Comparison of ENCODE assay signal across 9 mouse cellular contexts in genomic region chr8:84928456-84929306, GRCm38 (mm10). TPM values are rescaled to one million over a fixed set of nuclear protein-coding genes. Genes with fewer than 3 reads are reported as not detected.
DNase-seq lines count a peak whose midpoint lies in the region; ATAC-seq and TF ChIP-seq lines count a peak whose summit lies in the region.
"Had no signal": no experiment of that assay in that cellular context is flagged by ENCODE, and none has a peak within 500 bp of the region (broad histone marks: within the 10 kb centered on the region; RNA-seq: fewer than 3 reads in every experiment).

No protein-coding gene starts in this region.

- ATAC-seq in liver, embryonic 12.5 days: peak; percentile 53; the same call in 1 of the 2 replicates
- ATAC-seq in monocyte, adult 5-6 weeks (replicated peaks; ENCODE audit: insufficient number of reproducible peaks, low FRiP score, low TSS enrichment, poor library complexity, severe bottlenecking): peak; percentile 79

- no peaks in the 10 kb centered on the region for H3K36me3 ChIP-seq in liver, embryonic 12.5 days

- 7% methylated on average over 46 of the region's 52 CpGs for WGBS in liver, embryonic 12.5 days (ENCODE audit: insufficient replicate concordance)

- no peak for TF ChIP-seq POLR2A in cortical plate, adult 2 months (IDR thresholded peaks at IDR 0.05; ENCODE audit: extremely low read depth, insufficient read depth, low read length)

- H3K27ac ChIP-seq in cortical plate, adult 2 months (ENCODE audit: insufficient read depth, low read length): no peak overlapping the region
- H3K27ac ChIP-seq in liver, embryonic 12.5 days: no peak overlapping the region

- no peak overlapping the region for H3K9ac ChIP-seq in liver, embryonic 12.5 days

- TF ChIP-seq CTCF in cortical plate, adult 2 months (IDR thresholded peaks at IDR 0.05; ENCODE audit: extremely low read depth, insufficient read depth, low read length): peak; percentile 70

- peak overlapping the region; percentile 10; the same call in 1 of the 2 replicates for H3K4me3 ChIP-seq in cortical plate, adult 2 months (ENCODE audit: insufficient read depth, low read length)
- H3K4me3 ChIP-seq in liver, embryonic 12.5 days: peak overlapping the region; percentile 10; the same call in 1 of the 2 replicates
- H3K4me3 ChIP-seq: erythroblast, embryonic 14.5 days had no signal

- H3K4me1 ChIP-seq in cortical plate, adult 2 months (ENCODE audit: control insufficient read depth, insufficient read depth, low read length): peaks cover 2% of the 10 kb centered on the region; the same call in 1 of the 2 replicates
- H3K4me1 ChIP-seq in liver, embryonic 12.5 days: peaks cover 8% of the 10 kb centered on the region

- no peaks in the 10 kb centered on the region for H3K9me3 ChIP-seq in liver, embryonic 12.5 days (replicated peaks)

- DNase-seq in 3T3-L1 (ENCODE audit: low read depth, low spot score) (peak; percentile 72), MN1 (ENCODE audit: low spot score) (peak; percentile 84)
- DNase-seq in heart, adult 18-20 months: peak; percentile 55 to 79
- peak; percentile 48 for DNase-seq in kidney, adult 11 months
- peak; percentile 33 to 59 for DNase-seq in thymus, postnatal 10 days (ENCODE audit: low spot score in 2 of 2)

- peak overlapping the region; percentile 54 for H3K4me2 ChIP-seq in liver, embryonic 12.5 days

- H3K27me3 ChIP-seq in liver, embryonic 12.5 days (replicated peaks): peaks cover 92% of the 10 kb centered on the region

RNA-seq across cellular contexts. Expression of gene Mast1, which starts 8.5 kb away (rescaled TPM):
- 76.0 and 79.7 TPM in 2 replicates for polyA plus RNA-seq in cortical plate, adult 2 months (2012; rRNA removed)
- total RNA-seq in heart, adult 18-20 months (2021): under 1 TPM; 0.10 TPM
- polyA plus RNA-seq in liver, embryonic 12.5 days (2016; fragmentation: Nextera tagmentation; extraction: Ambion mirVana): 0.18 TPM in 2 replicates
- 0.11 TPM in 1 of 3 replicates, not detected in the others for total RNA-seq in monocyte, adult 5-6 weeks (2017)

RNA-seq across cellular contexts. Expression of gene Rtbdn, which starts 18.1 kb away (rescaled TPM):
- 6.0 and 6.1 TPM in 2 replicates for polyA plus RNA-seq in cortical plate, adult 2 months (2012; rRNA removed)
- not detected for total RNA-seq in heart, adult 18-20 months (2021)
- polyA plus RNA-seq in liver, embryonic 12.5 days (2016; fragmentation: Nextera tagmentation; extraction: Ambion mirVana): 0.39 and 0.60 TPM in 2 replicates
- total RNA-seq in monocyte, adult 5-6 weeks (2017): not detected in 3 replicates
- polyA plus RNA-seq: erythroblast, embryonic 14.5 days had no signal

RNA-seq across cellular contexts. Expression of gene Dnase2a, which starts 20.3 kb away (rescaled TPM):
- 6.1 and 6.7 TPM in 2 replicates for polyA plus RNA-seq in cortical plate, adult 2 months (2012; rRNA removed)
- 10 to 100 TPM in 1 of 2 experiments, 1 to 10 TPM in 1; 9.5 to 11.0 TPM for total RNA-seq in heart, adult 18-20 months (2021)
- polyA plus RNA-seq in liver, embryonic 12.5 days (2016; fragmentation: Nextera tagmentation; extraction: Ambion mirVana): 10.8 and 11.4 TPM in 2 replicates
- 24.4 to 37.4 TPM (median 29.6 TPM) in 3 replicates for total RNA-seq in monocyte, adult 5-6 weeks (2017)

RNA-seq across cellular contexts. Expression of gene Klf1, which starts 27.0 kb away (rescaled TPM):
- polyA plus RNA-seq in cortical plate, adult 2 months (2012; rRNA removed): 0.23 and 0.35 TPM in 2 replicates
- not detected for total RNA-seq in heart, adult 18-20 months (2021)
- polyA plus RNA-seq in liver, embryonic 12.5 days (2016; fragmentation: Nextera tagmentation; extraction: Ambion mirVana): 517 and 552 TPM in 2 replicates
- total RNA-seq in monocyte, adult 5-6 weeks (2017): not detected in 3 replicates

RNA-seq across cellular contexts. Expression of gene Gcdh, which starts 35.0 kb away (rescaled TPM):
- 81.5 and 91.9 TPM in 2 replicates for polyA plus RNA-seq in cortical plate, adult 2 months (2012; rRNA removed)
- total RNA-seq in heart, adult 18-20 months (2021): 10 to 100 TPM; 79.9 to 84.2 TPM
- 41.1 and 44.3 TPM in 2 replicates for polyA plus RNA-seq in liver, embryonic 12.5 days (2016; fragmentation: Nextera tagmentation; extraction: Ambion mirVana)
- 16.8 to 25.3 TPM (median 18.7 TPM) in 3 replicates for total RNA-seq in monocyte, adult 5-6 weeks (2017)
